Mouse (Mus musculus) cerebellum, postnatal 14 days (tissue): ENCODE measurements around the gene Set.

Experiments
- DNase-seq, 2 experiments: peaks; one replicate each; pipeline ENCODE4 v3.0.0; 2021; ENCODE audit warnings: mixed read lengths in 2 of 2

Set gene

GRCm38 (mm10) chr2:30061215-30062166, 4.3 kb downstream of the Set start:
- DNase-seq, result peak in 1 of 2 experiments; percentile 31

- peak; percentile 48 to 50 for DNase-seq
Measured at GRCm38 (mm10) chr2:30062249-30063093, 5.3 kb downstream of the Set start.

GRCm38 (mm10) chr2:30063235-30063634, 6.1 kb downstream of the Set start:
- no peak for DNase-seq

GRCm38 (mm10) chr2:30063791-30064190, 6.6 kb downstream of the Set start:
- DNase-seq, result no peak

- DNase-seq, result no peak
Measured at GRCm38 (mm10) chr2:30064298-30064697, 7.1 kb downstream of the Set start.

- DNase-seq, result peak; percentile 94 to 96
Measured at GRCm38 (mm10) chr2:30066046-30066901, 9.1 kb downstream of the Set start.

- peak; percentile 66 for DNase-seq
Measured at GRCm38 (mm10) chr2:30067031-30067888, 10.1 kb downstream of the Set start.

- DNase-seq, result no peak
Measured at GRCm38 (mm10) chr2:30067962-30068361, 10.8 kb downstream of the Set start.

GRCm38 (mm10) chr2:30072875-30073274, 15.7 kb downstream of the Set start:
- no peak for DNase-seq

- DNase-seq, result no peak
Measured at GRCm38 (mm10) chr2:30073285-30073684, 16.1 kb downstream of the Set start.

- DNase-seq, result no peak
Measured at GRCm38 (mm10) chr2:30075625-30076024, 18.4 kb downstream of the Set start.

GRCm38 (mm10) chr2:30076439-30076838, 19.3 kb downstream of the Set start:
- no peak for DNase-seq

- DNase-seq, result no peak
Measured at GRCm38 (mm10) chr2:30076959-30077358, 19.8 kb downstream of the Set start.

GRCm38 (mm10) chr2:30077502-30078348, 20.5 kb downstream of the Set start, which contains the start of gene Pkn3:
Gene Pkn3 (plus strand): TSS chr2:30077684.
- DNase-seq, result peak; percentile 88 to 89

- no peak for DNase-seq
Measured at GRCm38 (mm10) chr2:30078349-30078712, 21.2 kb downstream of the Set start.

GRCm38 (mm10) chr2:30078760-30079159, 21.6 kb downstream of the Set start:
- no peak for DNase-seq

- DNase-seq, result no peak
Measured at GRCm38 (mm10) chr2:30080181-30080800, 23.1 kb downstream of the Set start.

- no peak for DNase-seq
Measured at GRCm38 (mm10) chr2:30084113-30084512, 26.9 kb downstream of the Set start.

GRCm38 (mm10) chr2:30084632-30085031, 27.5 kb downstream of the Set start:
- DNase-seq, result no peak

GRCm38 (mm10) chr2:30087310-30087709, 30.1 kb downstream of the Set start:
- no peak for DNase-seq
